Mouse (Mus musculus): ENCODE data around the gene BC052040. TPM values are rescaled to one million over a fixed set of nuclear protein-coding genes. Genes with fewer than 3 reads are reported as not detected.

The BC052040 gene
- polyA plus RNA-seq, 1 experiment: 1.6 TPM

- 95% methylated on average over 6 of the region's 6 CpGs for WGBS
- H3K4me1 ChIP-seq (ENCODE audit: control insufficient read depth, insufficient read depth, insufficient read length, low read length): no peaks in the 10 kb centered on the region
- no peaks in the 10 kb centered on the region for H3K36me3 ChIP-seq (ENCODE audit: control insufficient read depth, insufficient read depth, low read length)
- no peaks in the 10 kb centered on the region for H3K27me3 ChIP-seq (ENCODE audit: control insufficient read depth, insufficient read depth, low read length)
- H3K4me3 ChIP-seq (ENCODE audit: low read depth, low read length): no peak overlapping the region
- no peak overlapping the region for H3K27ac ChIP-seq (ENCODE audit: insufficient read depth, low read depth, low read length)
- TF ChIP-seq CTCF (IDR thresholded peaks at IDR 0.05; ENCODE audit: extremely low read depth, insufficient read length, insufficient replicate concordance, low read depth, low read length): no peak
- no peak for TF ChIP-seq POLR2A (IDR thresholded peaks at IDR 0.05; ENCODE audit: low read depth, low read length)
These were observed 143.2 kb downstream of the BC052040 start for GRCm38 (mm10) chr2:115724726-115725125.

GRCm38 (mm10) chr2:115725503-115725902 lies 144.0 kb downstream of the BC052040 start:
- H3K4me1 ChIP-seq (ENCODE audit: control insufficient read depth, insufficient read depth, insufficient read length, low read length): no peaks in the 10 kb centered on the region
- TF ChIP-seq POLR2A (IDR thresholded peaks at IDR 0.05; ENCODE audit: low read depth, low read length) (no peak), CTCF (IDR thresholded peaks at IDR 0.05; ENCODE audit: extremely low read depth, insufficient read length, insufficient replicate concordance, low read depth, low read length) (no peak)
- H3K4me3 ChIP-seq (ENCODE audit: low read depth, low read length): no peak overlapping the region
- WGBS: 90% methylated on average over 6 of the region's 6 CpGs
- H3K27me3 ChIP-seq (ENCODE audit: control insufficient read depth, insufficient read depth, low read length): no peaks in the 10 kb centered on the region
- no peak overlapping the region for H3K27ac ChIP-seq (ENCODE audit: insufficient read depth, low read depth, low read length)
- H3K36me3 ChIP-seq (ENCODE audit: control insufficient read depth, insufficient read depth, low read length): no peaks in the 10 kb centered on the region

- Histone ChIP-seq H3K27ac (ENCODE audit: insufficient read depth, low read depth, low read length) (no peak overlapping the region), H3K4me3 (ENCODE audit: low read depth, low read length) (no peak overlapping the region), H3K4me1 (ENCODE audit: control insufficient read depth, insufficient read depth, insufficient read length, low read length) (no peaks in the 10 kb centered on the region), H3K27me3 (ENCODE audit: control insufficient read depth, insufficient read depth, low read length) (no peaks in the 10 kb centered on the region), H3K36me3 (ENCODE audit: control insufficient read depth, insufficient read depth, low read length) (no peaks in the 10 kb centered on the region)
- 79% methylated on average over 6 of the region's 6 CpGs for WGBS
- TF ChIP-seq POLR2A (IDR thresholded peaks at IDR 0.05; ENCODE audit: low read depth, low read length): no peak
- TF ChIP-seq CTCF (IDR thresholded peaks at IDR 0.05; ENCODE audit: extremely low read depth, insufficient read length, insufficient replicate concordance, low read depth, low read length): no peak
These were observed 144.4 kb downstream of the BC052040 start for GRCm38 (mm10) chr2:115725926-115726325.

GRCm38 (mm10) chr2:115726806-115727205 lies 145.3 kb downstream of the BC052040 start:
- Histone ChIP-seq H3K4me1 (ENCODE audit: control insufficient read depth, insufficient read depth, insufficient read length, low read length) (no peaks in the 10 kb centered on the region), H3K27ac (ENCODE audit: insufficient read depth, low read depth, low read length) (no peak overlapping the region), H3K36me3 (ENCODE audit: control insufficient read depth, insufficient read depth, low read length) (no peaks in the 10 kb centered on the region), H3K4me3 (ENCODE audit: low read depth, low read length) (no peak overlapping the region), H3K27me3 (ENCODE audit: control insufficient read depth, insufficient read depth, low read length) (no peaks in the 10 kb centered on the region)
- TF ChIP-seq CTCF (IDR thresholded peaks at IDR 0.05; ENCODE audit: extremely low read depth, insufficient read length, insufficient replicate concordance, low read depth, low read length): no peak
- TF ChIP-seq POLR2A (IDR thresholded peaks at IDR 0.05; ENCODE audit: low read depth, low read length): no peak
- WGBS: 89% methylated on average over 5 of the region's 5 CpGs

GRCm38 (mm10) chr2:115728627-115729026 lies 147.1 kb downstream of the BC052040 start:
- Histone ChIP-seq H3K4me1 (ENCODE audit: control insufficient read depth, insufficient read depth, insufficient read length, low read length) (no peaks in the 10 kb centered on the region), H3K4me3 (ENCODE audit: low read depth, low read length) (no peak overlapping the region), H3K27me3 (ENCODE audit: control insufficient read depth, insufficient read depth, low read length) (no peaks in the 10 kb centered on the region), H3K36me3 (ENCODE audit: control insufficient read depth, insufficient read depth, low read length) (no peaks in the 10 kb centered on the region), H3K27ac (ENCODE audit: insufficient read depth, low read depth, low read length) (no peak overlapping the region)
- 92% methylated on average over 6 of the region's 6 CpGs for WGBS
- TF ChIP-seq CTCF (IDR thresholded peaks at IDR 0.05; ENCODE audit: extremely low read depth, insufficient read length, insufficient replicate concordance, low read depth, low read length): no peak
- no peak for TF ChIP-seq POLR2A (IDR thresholded peaks at IDR 0.05; ENCODE audit: low read depth, low read length)

GRCm38 (mm10) chr2:115730502-115730901 lies 149.0 kb downstream of the BC052040 start:
- no peaks in the 10 kb centered on the region for H3K27me3 ChIP-seq (ENCODE audit: control insufficient read depth, insufficient read depth, low read length)
- WGBS: 85% methylated on average over 6 of the region's 6 CpGs
- no peaks in the 10 kb centered on the region for H3K36me3 ChIP-seq (ENCODE audit: control insufficient read depth, insufficient read depth, low read length)
- TF ChIP-seq POLR2A (IDR thresholded peaks at IDR 0.05; ENCODE audit: low read depth, low read length): no peak
- no peak for TF ChIP-seq CTCF (IDR thresholded peaks at IDR 0.05; ENCODE audit: extremely low read depth, insufficient read length, insufficient replicate concordance, low read depth, low read length)
- H3K27ac ChIP-seq (ENCODE audit: insufficient read depth, low read depth, low read length): no peak overlapping the region
- H3K4me1 ChIP-seq (ENCODE audit: control insufficient read depth, insufficient read depth, insufficient read length, low read length): no peaks in the 10 kb centered on the region
- no peak overlapping the region for H3K4me3 ChIP-seq (ENCODE audit: low read depth, low read length)

- Histone ChIP-seq H3K36me3 (ENCODE audit: control insufficient read depth, insufficient read depth, low read length) (no peaks in the 10 kb centered on the region), H3K4me1 (ENCODE audit: control insufficient read depth, insufficient read depth, insufficient read length, low read length) (no peaks in the 10 kb centered on the region), H3K27me3 (ENCODE audit: control insufficient read depth, insufficient read depth, low read length) (no peaks in the 10 kb centered on the region), H3K4me3 (ENCODE audit: low read depth, low read length) (no peak overlapping the region), H3K27ac (ENCODE audit: insufficient read depth, low read depth, low read length) (no peak overlapping the region)
- TF ChIP-seq CTCF (IDR thresholded peaks at IDR 0.05; ENCODE audit: extremely low read depth, insufficient read length, insufficient replicate concordance, low read depth, low read length): no peak
- 74% methylated on average over 3 of the region's 3 CpGs for WGBS
These were observed 149.7 kb downstream of the BC052040 start for GRCm38 (mm10) chr2:115731171-115731570.

GRCm38 (mm10) chr2:115732572-115732971 lies 151.1 kb downstream of the BC052040 start:
- no peak for TF ChIP-seq POLR2A (IDR thresholded peaks at IDR 0.05; ENCODE audit: low read depth, low read length)
- Histone ChIP-seq H3K27me3 (ENCODE audit: control insufficient read depth, insufficient read depth, low read length) (no peaks in the 10 kb centered on the region), H3K4me1 (ENCODE audit: control insufficient read depth, insufficient read depth, insufficient read length, low read length) (no peaks in the 10 kb centered on the region), H3K36me3 (ENCODE audit: control insufficient read depth, insufficient read depth, low read length) (no peaks in the 10 kb centered on the region), H3K27ac (ENCODE audit: insufficient read depth, low read depth, low read length) (no peak overlapping the region), H3K4me3 (ENCODE audit: low read depth, low read length) (no peak overlapping the region)
- WGBS: 91% methylated on average over 4 of the region's 4 CpGs
